Mouse (Mus musculus): ENCODE data around the gene Scmh1. TPM values are rescaled to one million over a fixed set of nuclear protein-coding genes. Genes with fewer than 3 reads are reported as not detected.

Gene Scmh1
- total RNA-seq, 1 experiment from 2014 or later: 24.0 TPM

Other genes starting within 250 kb of the Scmh1 start
- gene Edn2, start 244.1 kb upstream of the Scmh1 start, total RNA-seq (2017): not detected in 2 replicates
- gene Foxo6, start 117.9 kb upstream of the Scmh1 start, total RNA-seq (2017): 0.31 TPM in 1 of 2 replicates, not detected in the other
- 0.81 TPM in 1 of 2 replicates, not detected in the other for gene Slfnl1, start 127.0 kb downstream of the Scmh1 start, total RNA-seq (2017)
- 41.4 and 45.4 TPM in 2 replicates for gene Ctps, start 165.0 kb downstream of the Scmh1 start, total RNA-seq (2017)
- not detected in 2 replicates for gene Gm8439, start 183.5 kb downstream of the Scmh1 start, total RNA-seq (2017)

Data from hematopoietic stem cell, adult 5-6 weeks (primary cell).